Mouse (Mus musculus) G1E (cell line): ENCODE results near the gene Mars2. TPM values are rescaled to one million over a fixed set of nuclear protein-coding genes. Genes with fewer than 3 reads are reported as not detected.

Experiments
- ATAC-seq: 2 replicates; pipeline ENCODE4 v1.8.0; 2016; ENCODE audit warnings: mild to moderate bottlenecking; ENCODE audit not compliant: insufficient number of reproducible peaks, poor library complexity, low FRiP score, severe bottlenecking; ENCODE audit errors: extremely low read depth
- DNase-seq: peaks from one replicate; pipeline ENCODE4 v3.0.0; 2012; ENCODE audit warnings: low spot score
- H3K27me3 ChIP-seq: 2 replicates; pipeline ENCODE4 v1.6.1; 2012; ENCODE audit warnings: mild to moderate bottlenecking, low read length, inconsistent platforms; ENCODE audit not compliant: insufficient read depth
- H3K36me3 ChIP-seq: replicated peaks from 2 replicates; pipeline ENCODE3; 2012; ENCODE audit warnings: mild to moderate bottlenecking, inconsistent platforms
- H3K4me1 ChIP-seq: 2 replicates; pipeline ENCODE4 v1.6.1; 2012; ENCODE audit warnings: low read depth, low read length, inconsistent platforms, mixed read lengths; ENCODE audit not compliant: insufficient read depth
- H3K4me3 ChIP-seq: 2 replicates; pipeline ENCODE4 v1.5.1; 2012; ENCODE audit warnings: low read depth, mild to moderate bottlenecking, inconsistent platforms, low read length, moderate library complexity, mixed read lengths
- H3K9me3 ChIP-seq: replicated peaks from 2 replicates; pipeline ENCODE4 v1.6.1; 2012; ENCODE audit warnings: inconsistent platforms
- CTCF ChIP-seq: IDR thresholded peaks from 2 replicates; pipeline ENCODE4 v1.5.1; 2012; ENCODE audit warnings: low read depth, low read length, inconsistent platforms, mixed read lengths
- GATA1 ChIP-seq: IDR thresholded peaks from 2 replicates; pipeline ENCODE4 v1.6.1; 2012; ENCODE audit warnings: borderline replicate concordance, low read length, inconsistent platforms, mixed read lengths
- GATA2 ChIP-seq: IDR thresholded peaks from 2 replicates; pipeline ENCODE4 v1.6.1; 2012; ENCODE audit warnings: low read depth, low read length, inconsistent platforms, borderline replicate concordance
- POLR2AphosphoS5 ChIP-seq: IDR thresholded peaks from 2 replicates; pipeline ENCODE4 v1.6.1; 2012; ENCODE audit warnings: low read depth, low read length, inconsistent platforms; ENCODE audit not compliant: insufficient replicate concordance
- TAL1 ChIP-seq: conservative IDR thresholded peaks from 2 replicates; pipeline ENCODE4 v1.6.1; 2012; ENCODE audit warnings: low read depth, low read length, inconsistent platforms, mixed read lengths
- polyA plus RNA-seq: library from polyadenylated mRNA; stranded (reverse); fragments of >175 nt; gene quantifications from 2 replicates; pipeline ENCODE4 v1.2.3, GENCODE M21; 2012
- total RNA-seq, 2 experiments: library from RNA; stranded (forward) in 1 of 2; stranded (reverse) in 1 of 2; fragments of 200-1000 nt in 1 of 2; fragments of >200 nt in 1 of 2; fragmentation: Nextera tagmentation in 1 of 2; gene quantifications; 2 replicates each; pipeline ENCODE4 v1.2.3; 2014 to 2017

Mars2 gene
- total and polyA plus RNA-seq, 3 experiments: 3.3 to 13.3 (median 9.6) TPM

DNA sequence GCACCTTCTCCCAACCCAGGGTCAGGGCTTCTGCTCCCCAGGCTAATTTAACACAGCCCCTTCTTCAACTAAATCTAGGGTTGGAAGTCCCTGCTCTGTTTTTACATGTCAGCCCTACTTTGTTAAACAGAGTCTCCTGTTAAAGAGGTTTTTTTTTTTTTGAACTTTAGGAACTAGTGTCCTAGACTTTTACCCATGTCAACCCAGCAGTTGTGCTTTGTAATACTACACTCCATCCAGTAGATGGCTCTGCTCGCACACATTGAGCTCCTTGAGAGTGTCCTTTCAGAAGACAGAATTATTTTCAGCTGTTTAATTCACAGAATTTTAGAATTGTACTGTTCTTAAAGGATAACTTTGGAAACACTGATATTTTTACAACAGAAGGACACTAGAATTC, 2.3 kb downstream of the Mars2 start:
- H3K4me1 ChIP-seq: peaks cover 58% of the 10 kb centered on the region

GRCm38 (mm10) chr1:55246374-55246773, 9.4 kb downstream of the Mars2 start:
- H3K9me3 ChIP-seq: no peaks in the 10 kb centered on the region
- H3K27me3 ChIP-seq: no peaks in the 10 kb centered on the region
- ATAC-seq (no peak), DNase-seq (no peak)
- no peak overlapping the region for H3K4me3 ChIP-seq
- peaks cover 20% of the 10 kb centered on the region for H3K4me1 ChIP-seq
- peaks cover 26% of the 10 kb centered on the region for H3K36me3 ChIP-seq
- TF ChIP-seq GATA2 (no peak), POLR2AphosphoS5 (no peak)

More for the DNA sequence above, 2.3 kb downstream of the Mars2 start:
- ATAC-seq (peak; percentile 38; the same call in 1 of the 2 replicates), DNase-seq (peak; percentile 30)
- peak overlapping the region; percentile 86; the same call in 1 of the 2 replicates for H3K4me3 ChIP-seq
- peaks cover 2% of the 10 kb centered on the region; the same call in 1 of the 2 replicates for H3K27me3 ChIP-seq
- no peaks in the 10 kb centered on the region for H3K9me3 ChIP-seq
- H3K36me3 ChIP-seq: peaks cover 44% of the 10 kb centered on the region
- peak; percentile 64 for TF ChIP-seq CTCF
- no peak for TF ChIP-seq POLR2AphosphoS5

DNA sequence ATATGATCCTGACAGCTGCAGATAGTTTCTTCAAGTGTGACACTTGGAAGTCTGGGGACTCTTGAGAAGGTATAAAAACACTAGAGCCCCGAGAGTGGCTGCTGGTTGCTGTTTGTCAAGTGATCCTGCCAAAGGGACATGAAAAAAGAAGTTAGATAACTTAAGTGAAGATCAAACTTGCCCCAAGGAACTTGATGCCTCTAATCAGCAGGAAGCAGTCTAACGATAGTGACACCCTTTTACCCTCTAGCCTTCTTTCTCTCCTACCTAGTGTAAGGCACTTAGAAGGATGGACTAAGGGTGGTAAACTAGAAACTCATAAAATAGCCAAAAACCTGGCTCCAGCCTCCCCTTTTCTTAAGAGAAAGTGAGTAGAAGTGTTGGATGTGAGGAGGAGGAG, 27.4 kb downstream of the Mars2 start:
- Histone ChIP-seq H3K4me3 (no peak overlapping the region), H3K27me3 (peaks cover 2% of the 10 kb centered on the region; the same call in 1 of the 2 replicates), H3K36me3 (no peaks in the 10 kb centered on the region), H3K9me3 (no peaks in the 10 kb centered on the region), H3K4me1 (no peaks in the 10 kb centered on the region)
- DNase-seq (no peak), ATAC-seq (no peak; the same call in 1 of the 2 replicates)
- TF ChIP-seq POLR2AphosphoS5 (no peak), GATA1 (no peak), TAL1 (no peak), CTCF (no peak), GATA2 (no peak)

GRCm38 (mm10) chr1:55265447-55265846, 28.5 kb downstream of the Mars2 start:
- Histone ChIP-seq H3K36me3 (no peaks in the 10 kb centered on the region), H3K9me3 (no peaks in the 10 kb centered on the region), H3K27me3 (peaks cover 2% of the 10 kb centered on the region; the same call in 1 of the 2 replicates), H3K4me1 (no peaks in the 10 kb centered on the region), H3K4me3 (no peak overlapping the region)
- no peak for DNase-seq
- ATAC-seq: peak; percentile 19; the same call in 1 of the 2 replicates
- TF ChIP-seq CTCF (no peak), GATA2 (no peak), TAL1 (no peak), GATA1 (no peak), POLR2AphosphoS5 (no peak)

DNA sequence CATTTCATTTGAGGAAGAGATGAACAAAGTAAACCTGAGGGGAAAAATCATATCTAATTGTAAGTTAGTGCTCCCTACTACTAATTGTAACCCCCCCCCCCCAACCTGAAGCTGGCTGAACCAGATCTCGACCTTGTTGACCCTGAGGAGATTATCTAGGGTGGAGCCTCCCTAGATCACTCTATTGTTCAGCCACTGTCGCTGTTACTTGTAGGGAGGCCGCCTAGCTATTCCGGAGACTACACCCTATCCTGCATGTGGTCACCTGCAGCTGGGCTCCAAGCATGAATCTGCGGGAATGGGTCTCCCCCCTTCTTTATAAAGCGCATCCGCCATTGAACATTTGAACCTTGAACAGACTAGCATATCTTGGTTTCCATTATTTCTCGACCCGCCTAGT, 42.1 kb downstream of the Mars2 start:
- no peak for TF ChIP-seq GATA2
- TF ChIP-seq POLR2AphosphoS5: no peak
- no peak for TF ChIP-seq GATA1
- no peak for TF ChIP-seq TAL1
- no peak for TF ChIP-seq CTCF
- DNase-seq (no peak), ATAC-seq (no peak)
- H3K36me3 ChIP-seq: no peaks in the 10 kb centered on the region
- no peaks in the 10 kb centered on the region for H3K9me3 ChIP-seq
- no peaks in the 10 kb centered on the region for H3K4me1 ChIP-seq
- no peak overlapping the region for H3K4me3 ChIP-seq
- no peaks in the 10 kb centered on the region; the same call in none of the 2 replicates for H3K27me3 ChIP-seq

Other genes with a start within 250 kb of the Mars2 start
- gene Sf3b1, start 209.7 kb upstream of the Mars2 start, total RNA-seq (2014; fragmentation: Nextera tagmentation): 522 and 578 TPM in 2 replicates
- gene Sf3b1, start 209.7 kb upstream of the Mars2 start, total RNA-seq (2017): 670 and 758 TPM in 2 replicates
- gene Sf3b1, start 209.7 kb upstream of the Mars2 start, polyA plus RNA-seq: 31.8 and 35.3 TPM in 2 replicates
- gene Coq10b, start 184.4 kb upstream of the Mars2 start, total RNA-seq (2014; fragmentation: Nextera tagmentation): 29.8 and 50.3 TPM in 2 replicates
- gene Coq10b, start 184.4 kb upstream of the Mars2 start, total RNA-seq (2017): 36.2 and 48.2 TPM in 2 replicates
- gene Coq10b, start 184.4 kb upstream of the Mars2 start, polyA plus RNA-seq: 3.6 and 4.7 TPM in 2 replicates
- gene Hspe1, start 149.0 kb upstream of the Mars2 start, total RNA-seq (2014; fragmentation: Nextera tagmentation): 166 and 187 TPM in 2 replicates
- 638 and 797 TPM in 2 replicates for gene Hspe1, start 149.0 kb upstream of the Mars2 start, total RNA-seq (2017)
- gene Hspe1, start 149.0 kb upstream of the Mars2 start, polyA plus RNA-seq: 121 and 163 TPM in 2 replicates
- gene Hspd1, start 148.9 kb upstream of the Mars2 start, total RNA-seq (2014; fragmentation: Nextera tagmentation): 273 and 291 TPM in 2 replicates
- gene Hspd1, start 148.9 kb upstream of the Mars2 start, total RNA-seq (2017): 690 and 812 TPM in 2 replicates
- gene Hspd1, start 148.9 kb upstream of the Mars2 start, polyA plus RNA-seq: 89.2 and 116 TPM in 2 replicates
- gene Mob4, start 105.9 kb upstream of the Mars2 start, total RNA-seq (2014; fragmentation: Nextera tagmentation): 65.2 and 69.4 TPM in 2 replicates
- gene Mob4, start 105.9 kb upstream of the Mars2 start, total RNA-seq (2017): 98.7 and 124 TPM in 2 replicates
- gene Mob4, start 105.9 kb upstream of the Mars2 start, polyA plus RNA-seq: 7.7 TPM in 2 replicates
- gene Rftn2, start 10.4 kb upstream of the Mars2 start, total RNA-seq (2014; fragmentation: Nextera tagmentation): 1.6 and 2.5 TPM in 2 replicates
- 1.7 and 3.2 TPM in 2 replicates for gene Rftn2, start 10.4 kb upstream of the Mars2 start, total RNA-seq (2017)
- gene Rftn2, start 10.4 kb upstream of the Mars2 start, polyA plus RNA-seq: 0.02 and 0.08 TPM in 2 replicates
- gene Boll, start 126.3 kb downstream of the Mars2 start, total RNA-seq (2014; fragmentation: Nextera tagmentation): not detected in 2 replicates
- 0.16 TPM in 1 of 2 replicates, not detected in the other for gene Boll, start 126.3 kb downstream of the Mars2 start, total RNA-seq (2017)
- gene Boll, start 126.3 kb downstream of the Mars2 start, polyA plus RNA-seq: not detected in 2 replicates
- not detected in 2 replicates for gene Plcl1, start 168.7 kb downstream of the Mars2 start, total RNA-seq (2014; fragmentation: Nextera tagmentation)
- gene Plcl1, start 168.7 kb downstream of the Mars2 start, total RNA-seq (2017): under 0.01 and 0.05 TPM in 2 replicates
- gene Plcl1, start 168.7 kb downstream of the Mars2 start, polyA plus RNA-seq: not detected in 2 replicates